Mouse (Mus musculus) heart, postnatal 25 days (tissue): ENCODE data around the gene Abca5. TPM values are rescaled to one million over a fixed set of nuclear protein-coding genes. Genes with fewer than 3 reads are reported as not detected.
"Not testable (repeated sequence)": the region's sequence is repeated elsewhere in the genome, so short reads cannot be mapped to it uniquely, and the experiment has no call there.

Experiments
- DNase-seq: peaks from one replicate; pipeline ENCODE4 v3.0.0; 2022; ENCODE audit warnings: low spot score
- intact Hi-C: fragments of 180-260 bp; cut with DNase I; formaldehyde crosslinking; loops from one replicate; pipeline ENCODE4 v1.15.1; 2025
- total RNA-seq, 2 experiments: library from RNA; stranded (reverse); gene quantifications; 2 replicates each; pipeline ENCODE4 v1.2.3; 2021

Gene Abca5
- total RNA-seq = 1 to 10 TPM; 7.1 to 8.1 TPM

DNA sequence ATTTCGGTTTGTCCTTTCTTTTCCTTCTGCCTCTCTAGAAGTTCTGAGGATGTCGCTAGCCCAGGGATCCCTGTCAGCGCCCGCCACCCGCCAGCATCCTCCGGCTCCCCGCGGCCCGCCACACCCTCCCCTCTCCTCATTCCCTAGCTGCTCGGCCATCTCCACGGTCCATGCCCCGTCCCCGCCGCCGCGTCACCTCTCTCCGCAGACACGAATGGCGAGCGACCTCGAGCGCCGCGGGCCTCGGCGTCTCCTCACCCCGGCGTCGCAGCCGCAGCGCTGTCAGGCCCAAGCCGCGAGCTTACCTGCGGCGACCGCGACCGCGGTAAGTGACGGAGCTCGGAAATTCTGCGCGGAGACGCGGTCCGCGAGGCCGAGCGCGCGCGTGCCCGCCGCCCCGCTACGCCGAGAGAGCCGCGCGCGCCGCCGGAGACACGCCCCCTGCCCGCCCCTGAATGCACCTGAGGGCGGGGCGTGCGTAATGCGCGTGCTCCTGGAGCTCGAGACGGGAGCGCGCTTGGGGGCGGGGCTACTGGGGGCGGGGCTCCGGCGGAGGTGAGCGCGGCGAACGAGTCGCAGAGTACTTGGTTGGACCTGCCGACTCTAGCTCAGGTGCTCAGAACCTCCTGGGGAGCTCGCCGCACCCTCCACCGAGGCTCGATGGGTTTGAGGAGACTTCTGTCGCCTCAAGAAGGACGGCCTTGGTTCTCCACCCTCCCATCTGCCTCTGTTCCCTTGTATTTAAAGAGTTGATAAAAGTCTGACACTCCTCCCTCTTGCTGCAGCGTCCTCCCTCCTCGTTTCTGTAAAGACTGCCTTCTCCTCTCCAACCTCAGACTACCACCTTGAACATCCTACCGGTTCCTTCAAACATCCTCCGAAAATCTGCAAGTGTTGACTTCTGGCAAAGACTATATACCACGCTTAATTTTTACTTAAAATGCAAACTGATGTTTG, at the start of gene Abca5:
Gene Abca5, minus strand, starts transcription at position 428 of the 957 bp plus-strand sequence.
- intact Hi-C loops = no loop called here
- DNase-seq = peak; percentile 69

- intact Hi-C loops = no loop called here
- no peak for DNase-seq
Observed at GRCm38 (mm10) chr11:110385487-110385886, 48.0 kb upstream of the Abca5 start.

DNA sequence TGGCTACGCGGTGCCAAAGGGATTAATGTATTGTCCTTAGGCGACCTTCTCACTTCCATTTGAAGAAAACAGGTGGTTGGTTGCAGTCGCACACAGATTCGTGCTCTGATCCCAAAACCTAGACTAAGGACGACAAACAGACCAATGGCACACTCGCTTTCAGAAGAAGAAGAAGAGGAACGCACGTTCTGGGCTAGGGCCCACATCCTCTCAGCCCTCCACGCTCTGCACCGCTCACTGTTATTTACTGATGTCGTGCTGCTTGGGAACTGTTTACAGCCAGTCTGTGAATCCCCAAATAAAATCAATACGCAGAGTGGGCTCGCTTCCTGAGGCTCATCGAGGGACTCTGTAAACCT, 42.8 kb upstream of the Abca5 start:
- intact Hi-C loops = loop anchor here (5.0 kb wide), 1 partner anchor 102 kb away; no protein-coding TSS in a partner anchor
- DNase-seq = no peak

DNA sequence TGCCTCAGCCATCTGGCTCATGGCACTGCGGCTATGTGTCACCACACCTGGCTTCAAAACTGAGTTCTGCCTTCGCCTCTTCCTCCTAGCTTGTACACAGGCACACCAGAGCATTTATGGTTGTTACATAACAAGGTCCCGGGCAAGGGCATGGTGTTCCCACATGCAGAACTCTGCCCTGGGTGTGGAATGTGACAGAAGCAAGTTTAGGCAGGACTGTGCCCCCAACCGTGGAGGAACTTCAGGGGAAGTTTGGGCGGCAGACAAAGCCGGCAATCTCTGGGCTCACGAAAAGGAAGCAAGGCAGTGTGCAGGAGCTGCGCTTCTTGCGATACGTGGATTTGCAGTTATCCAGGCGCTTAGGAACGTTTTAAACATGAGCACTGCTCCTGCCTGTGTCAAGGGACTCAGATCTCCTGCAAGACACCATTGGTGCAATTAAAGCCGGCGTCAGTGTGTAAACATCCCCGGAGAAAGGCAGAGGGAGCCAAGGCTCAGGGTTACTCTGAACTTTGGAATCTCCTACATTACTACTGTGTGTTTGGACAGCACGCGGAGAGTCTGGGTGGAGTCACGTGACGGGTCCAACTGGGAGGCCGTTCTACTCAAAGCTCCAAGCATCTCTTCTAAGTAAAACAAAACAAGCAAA, 42.3 kb upstream of the Abca5 start:
- intact Hi-C loops = loop anchor here (5.0 kb wide), 1 partner anchor 103 kb away; no protein-coding TSS in a partner anchor
- peak; percentile 55 for DNase-seq

DNA sequence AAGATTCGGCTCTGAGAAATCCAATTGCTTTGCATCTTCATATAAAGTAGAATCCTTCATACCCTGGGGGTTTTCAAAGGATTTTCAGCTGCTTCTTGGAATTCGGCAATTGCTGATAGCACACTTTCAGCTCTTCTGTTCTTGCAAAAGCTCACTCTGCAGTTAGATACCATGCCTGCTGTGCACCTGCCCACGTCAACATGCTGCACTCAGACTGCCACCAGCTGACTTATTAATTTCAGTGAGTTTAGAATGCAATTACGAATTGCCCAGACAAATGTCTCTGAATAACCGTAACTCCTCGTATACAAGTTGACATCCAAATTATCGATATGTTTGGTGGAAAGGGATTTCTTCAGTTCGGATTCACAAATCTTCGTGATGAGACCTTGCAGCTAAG, 36.5 kb upstream of the Abca5 start:
- intact Hi-C loops = no loop called here
- no peak for DNase-seq

DNA sequence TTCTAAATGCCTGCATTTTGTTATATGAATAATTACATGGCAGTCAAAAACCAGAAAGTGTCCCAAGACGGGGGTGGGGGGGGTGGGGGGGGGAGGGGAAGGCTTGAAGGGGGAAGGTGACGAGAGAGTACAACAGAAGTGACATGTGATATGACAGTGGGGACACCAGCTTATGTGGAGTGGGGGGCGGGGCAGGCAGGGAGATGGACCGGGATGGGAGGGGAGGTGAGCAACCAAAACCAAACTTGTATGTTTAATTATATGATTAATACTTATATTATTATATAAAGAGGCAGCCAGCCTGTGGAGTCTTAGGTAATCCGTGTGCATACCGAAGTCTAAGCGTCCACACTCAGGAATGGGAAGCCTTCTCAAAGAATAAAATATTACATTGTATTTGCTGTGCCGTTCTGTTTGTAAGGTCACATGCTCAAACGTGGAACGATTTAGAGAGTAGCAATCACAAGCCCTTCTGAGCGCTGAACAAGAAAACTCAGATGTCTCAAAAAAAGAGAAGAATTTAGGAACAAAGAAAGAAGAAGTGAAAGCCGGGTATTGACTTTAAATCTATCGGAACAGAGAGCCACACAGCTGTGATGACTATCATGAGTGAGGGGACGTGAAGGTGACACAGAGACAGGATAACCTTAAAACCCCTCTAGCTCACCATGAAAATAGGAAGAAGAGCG, 34.9 kb upstream of the Abca5 start:
- no peak for DNase-seq
- intact Hi-C loops = no loop called here

GRCm38 (mm10) chr11:110371827-110372226, 34.3 kb upstream of the Abca5 start:
- DNase-seq = no peak
- intact Hi-C loops = no loop called here

- intact Hi-C loops = no loop called here
- no peak for DNase-seq
Observed at GRCm38 (mm10) chr11:110369312-110370019, 31.9 kb upstream of the Abca5 start.

- DNase-seq = no peak
- intact Hi-C loops = no loop called here
Observed at GRCm38 (mm10) chr11:110367638-110368037, 30.1 kb upstream of the Abca5 start.

DNA sequence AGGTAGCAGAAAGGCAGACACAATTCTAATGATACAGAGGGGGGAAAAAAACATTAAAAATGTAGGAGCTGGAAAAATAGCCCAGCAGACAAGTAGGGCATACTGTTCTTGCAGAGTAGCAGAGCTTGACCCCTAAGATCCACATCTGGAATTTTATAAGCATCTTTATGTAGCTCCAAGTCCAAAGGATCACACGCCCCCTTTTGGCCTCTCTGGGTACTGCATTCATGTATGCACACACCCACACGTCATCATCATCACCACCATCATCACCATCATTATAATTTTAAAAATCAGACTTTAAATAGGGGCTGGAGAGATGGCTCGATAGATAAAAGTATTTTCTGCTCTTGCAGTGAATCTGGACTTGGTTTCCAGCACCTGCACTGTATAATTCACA, 29.4 kb upstream of the Abca5 start:
- no peak for DNase-seq
- intact Hi-C loops = no loop called here

DNA sequence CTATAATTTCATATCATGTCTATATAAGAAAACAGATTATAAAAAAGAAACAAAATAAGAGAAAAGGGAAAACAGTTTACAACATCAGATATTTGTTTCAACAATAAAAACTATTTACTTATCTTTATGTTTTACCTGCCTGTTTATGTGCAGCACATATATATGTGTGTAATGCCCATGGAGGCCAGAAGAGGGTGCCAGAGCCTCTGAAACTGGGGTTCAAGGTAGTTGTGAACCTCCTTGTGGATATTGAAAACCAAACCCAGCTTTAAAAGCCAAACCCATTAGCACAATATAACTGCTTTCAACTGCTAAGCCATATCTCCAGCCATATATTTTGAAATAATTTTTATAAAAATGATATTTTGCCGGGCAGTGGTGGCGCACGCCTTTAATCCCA, 27.5 kb upstream of the Abca5 start:
- DNase-seq = no peak
- intact Hi-C loops = loop anchor here (1.0 kb wide), 1 partner anchor 118 kb away; no protein-coding TSS in a partner anchor

DNA sequence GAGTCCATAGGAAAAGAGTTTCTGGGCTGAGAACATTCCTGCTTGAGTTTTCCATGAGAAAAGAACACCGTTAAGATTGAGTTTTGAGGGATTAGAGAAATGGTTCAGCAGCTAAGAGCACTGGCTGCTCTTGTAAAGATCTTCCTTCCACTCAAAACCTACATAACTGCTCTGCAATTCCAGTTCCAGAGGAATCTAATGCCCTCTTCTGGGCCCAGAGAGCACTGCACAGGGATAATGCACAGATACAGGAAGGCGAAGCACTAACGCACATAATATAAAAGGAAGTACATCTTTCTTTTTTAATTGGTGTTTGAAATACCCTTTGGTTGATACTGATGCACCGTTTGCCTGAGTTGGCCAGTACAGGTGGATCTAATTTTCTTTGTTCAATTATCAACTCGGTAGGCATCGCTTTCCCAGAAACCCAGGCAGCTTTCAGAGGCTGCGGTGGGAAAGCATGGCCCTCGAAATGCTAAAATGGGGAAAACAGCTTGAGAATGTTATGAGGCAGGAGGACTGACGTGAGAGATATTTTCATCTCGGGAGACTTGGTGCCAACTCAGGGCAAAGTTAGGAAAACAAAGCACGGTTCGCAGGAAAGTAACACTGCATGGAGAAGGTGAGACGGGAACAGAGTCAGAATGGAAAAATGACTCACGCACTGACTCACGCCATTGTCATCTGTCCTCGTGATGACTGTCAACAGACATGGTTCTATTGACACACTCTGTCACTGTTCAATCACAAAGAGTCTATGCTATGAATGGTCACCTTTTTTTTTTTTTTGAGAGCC, 20.4 kb upstream of the Abca5 start:
- intact Hi-C loops = no loop called here
- no peak for DNase-seq

GRCm38 (mm10) chr11:110355131-110355530, 17.6 kb upstream of the Abca5 start:
- intact Hi-C loops = not testable (repeated sequence)

DNA sequence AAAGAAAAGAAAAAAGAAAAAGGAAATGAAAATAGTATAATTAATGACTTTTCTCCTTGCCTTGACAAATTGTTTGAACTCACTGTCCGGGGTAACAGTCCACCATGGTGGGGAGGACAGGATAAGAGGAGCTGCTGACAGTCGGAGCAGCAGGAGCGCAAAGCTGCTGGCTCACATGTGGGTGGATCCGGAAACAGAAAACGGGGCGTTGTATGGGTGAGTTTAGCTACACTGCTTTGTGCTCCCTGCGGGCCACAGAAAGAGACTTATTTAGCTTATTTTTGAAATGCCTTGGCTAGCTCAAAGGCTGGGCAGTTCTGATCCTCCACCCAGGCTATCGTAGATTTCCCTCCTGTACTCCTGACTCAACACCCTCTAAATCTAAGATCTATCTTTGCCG, 16.7 kb upstream of the Abca5 start:
- intact Hi-C loops = no loop called here
- DNase-seq = no peak

More at GRCm38 (mm10) chr11:110355131-110355530, 17.6 kb upstream of the Abca5 start:
- not testable (repeated sequence) for DNase-seq

- no peak for DNase-seq
Observed at GRCm38 (mm10) chr11:110348170-110348569, 10.7 kb upstream of the Abca5 start.

GRCm38 (mm10) chr11:110347768-110348167, 10.3 kb upstream of the Abca5 start:
- no peak for DNase-seq
- intact Hi-C loops = no loop called here

More at GRCm38 (mm10) chr11:110348170-110348569, 10.7 kb upstream of the Abca5 start:
- intact Hi-C loops = no loop called here

DNA sequence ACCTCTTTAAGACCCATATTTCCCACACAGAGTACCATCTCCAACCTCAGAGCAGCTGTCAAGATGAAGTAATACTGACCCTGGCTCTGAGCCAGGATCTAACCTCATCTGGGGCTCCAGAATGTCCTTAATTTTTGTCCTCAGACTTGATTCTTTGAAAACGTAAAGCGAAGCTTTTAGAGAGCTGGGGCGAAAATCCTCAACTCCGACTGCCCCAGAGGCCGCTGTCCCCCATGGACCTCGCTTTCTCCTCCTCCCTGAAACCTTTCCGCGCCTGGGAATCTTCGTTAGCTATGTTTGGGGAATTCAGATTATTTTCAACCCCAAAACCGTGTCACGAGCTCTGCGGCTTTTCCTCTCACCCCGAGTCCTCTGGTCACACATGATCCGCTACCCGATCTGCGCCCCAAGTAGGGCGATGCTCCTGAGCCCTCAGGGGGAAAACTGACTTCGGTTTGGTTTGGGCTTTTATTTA, 665 bp downstream of the Abca5 start:
- no peak for DNase-seq
- intact Hi-C loops = no loop called here

- intact Hi-C loops = no loop called here
Observed at GRCm38 (mm10) chr11:110330093-110330492, 7.4 kb downstream of the Abca5 start.

GRCm38 (mm10) chr11:110322266-110322665, 15.2 kb downstream of the Abca5 start:
- intact Hi-C loops = no loop called here
- no peak for DNase-seq

More at GRCm38 (mm10) chr11:110330093-110330492, 7.4 kb downstream of the Abca5 start:
- DNase-seq = no peak
